Mouse (Mus musculus) regulatory T cell (primary cell): ENCODE measurements around the gene Igfbp7.
"Not testable (repeated sequence)": the region's sequence is repeated elsewhere in the genome, so short reads cannot be mapped to it uniquely, and the experiment has no call there.

ENCODE experiments used
- in situ Hi-C: fragments of 300-600 bp; cut with MboI, MseI; formaldehyde crosslinking; loops from one replicate; pipeline ENCODE4 v1.15.1; 2025; ENCODE audit warnings: high pct_unique_total_duplicates

The Igfbp7 gene

DNA sequence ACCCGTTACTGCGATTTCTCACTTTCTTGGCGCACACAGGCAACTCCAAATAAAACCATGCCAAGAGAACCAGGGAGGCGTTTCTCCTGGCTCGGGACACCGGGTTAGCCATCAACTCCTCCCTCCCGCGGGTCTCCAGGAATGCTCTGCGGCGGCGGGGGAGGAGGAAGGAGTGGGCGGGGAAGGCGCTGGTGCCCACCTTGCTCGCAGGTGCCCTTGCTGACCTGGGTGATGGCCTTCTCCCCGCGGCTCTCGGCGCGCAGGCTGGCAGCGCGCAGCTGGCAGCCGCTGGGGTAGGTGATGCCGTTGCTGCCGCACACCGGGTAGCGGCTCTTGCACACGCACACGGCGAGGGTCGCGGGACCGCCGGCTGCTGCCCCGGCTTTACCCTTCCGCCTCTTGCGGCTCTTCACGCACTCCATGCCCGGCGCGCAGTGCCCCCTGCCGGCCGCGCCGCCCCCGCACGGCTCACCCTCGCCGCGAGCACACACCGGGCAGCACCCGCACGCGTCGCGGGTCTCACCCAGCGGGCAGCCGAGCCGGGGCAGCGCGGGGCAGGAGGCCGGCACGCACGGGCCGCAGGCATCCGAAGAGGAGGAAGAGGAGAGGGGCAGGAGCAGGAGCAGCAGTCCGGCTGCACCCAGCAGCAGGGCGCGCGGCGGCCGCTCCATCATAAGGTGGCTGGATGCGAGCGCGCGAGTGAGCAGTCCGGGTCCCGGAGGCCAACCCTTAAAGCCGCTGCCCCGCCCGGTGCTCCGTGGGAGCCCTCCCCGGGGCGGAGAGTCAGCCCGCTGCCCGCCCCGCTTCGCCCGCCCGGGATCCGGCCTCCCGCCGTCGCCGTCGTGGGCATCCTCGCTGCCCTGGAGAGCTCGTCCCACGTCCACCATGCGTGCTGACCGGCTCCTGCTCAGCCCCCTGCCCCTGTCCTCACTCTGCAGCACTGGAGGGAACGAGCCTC, at the start of gene Igfbp7:
Igfbp7 (minus strand) TSS at position 701 of the 958 bp plus-strand sequence.
- in situ Hi-C loops = no loop called here

DNA sequence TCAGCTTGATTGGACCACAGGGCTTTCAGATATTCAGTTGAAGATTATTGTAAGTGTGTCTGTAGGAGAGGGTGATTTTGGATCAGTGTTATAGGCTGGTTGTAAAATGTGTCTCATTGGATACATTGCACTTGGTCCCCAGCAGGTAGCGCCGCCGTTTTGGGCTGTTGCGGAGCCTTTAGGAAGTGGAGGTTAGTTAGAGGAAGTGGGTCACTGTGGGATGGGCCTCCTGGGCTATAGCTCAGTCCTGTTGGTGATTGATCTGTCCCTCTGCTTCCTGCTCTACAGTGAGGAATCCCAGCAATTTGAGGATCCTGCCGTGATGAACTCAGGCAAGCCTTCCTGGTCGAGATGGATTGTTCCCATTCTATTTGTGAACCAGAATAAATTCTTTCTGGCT, 44.3 kb upstream of the Igfbp7 start:
- in situ Hi-C loops = no loop called here

DNA sequence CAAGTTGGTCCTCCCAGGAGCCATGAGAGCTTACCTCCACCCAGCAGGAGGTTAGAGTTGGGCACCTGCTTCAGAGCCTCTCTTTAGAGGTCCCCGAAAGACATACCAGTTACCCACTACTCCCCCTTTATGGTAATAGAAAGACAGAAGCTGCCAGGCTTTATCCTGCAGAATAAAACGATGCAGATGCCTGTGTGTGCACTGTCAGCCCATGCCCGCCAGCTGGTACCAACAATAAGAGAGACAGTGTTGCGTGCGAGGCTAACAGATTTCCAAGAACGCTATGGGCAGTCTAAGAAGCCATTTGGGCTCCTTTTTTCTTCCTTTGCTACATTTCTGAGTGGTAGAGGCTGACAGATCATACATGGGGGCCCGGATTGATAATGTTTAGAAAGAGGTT, 41.7 kb upstream of the Igfbp7 start:
- in situ Hi-C loops = no loop called here

DNA sequence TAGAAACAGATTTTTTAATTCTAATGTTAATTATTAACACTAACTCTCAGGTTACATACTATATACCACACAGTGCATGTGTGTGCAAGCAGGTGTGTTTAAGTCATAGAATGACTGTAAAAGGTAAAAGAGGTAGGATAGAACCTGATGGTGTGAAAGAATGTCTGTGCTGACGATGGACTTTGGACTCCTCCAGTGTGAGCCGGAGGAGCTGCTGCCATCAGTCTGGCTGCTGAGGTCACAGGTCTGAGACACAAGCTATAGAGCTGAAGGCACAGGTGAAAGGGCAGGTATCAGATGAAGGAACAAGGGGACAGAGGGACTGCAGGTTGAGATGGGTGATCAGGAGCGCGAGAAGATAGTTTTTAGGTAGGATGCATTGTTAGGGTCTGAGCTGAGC, 37.6 kb upstream of the Igfbp7 start:
- in situ Hi-C loops = no loop called here

DNA sequence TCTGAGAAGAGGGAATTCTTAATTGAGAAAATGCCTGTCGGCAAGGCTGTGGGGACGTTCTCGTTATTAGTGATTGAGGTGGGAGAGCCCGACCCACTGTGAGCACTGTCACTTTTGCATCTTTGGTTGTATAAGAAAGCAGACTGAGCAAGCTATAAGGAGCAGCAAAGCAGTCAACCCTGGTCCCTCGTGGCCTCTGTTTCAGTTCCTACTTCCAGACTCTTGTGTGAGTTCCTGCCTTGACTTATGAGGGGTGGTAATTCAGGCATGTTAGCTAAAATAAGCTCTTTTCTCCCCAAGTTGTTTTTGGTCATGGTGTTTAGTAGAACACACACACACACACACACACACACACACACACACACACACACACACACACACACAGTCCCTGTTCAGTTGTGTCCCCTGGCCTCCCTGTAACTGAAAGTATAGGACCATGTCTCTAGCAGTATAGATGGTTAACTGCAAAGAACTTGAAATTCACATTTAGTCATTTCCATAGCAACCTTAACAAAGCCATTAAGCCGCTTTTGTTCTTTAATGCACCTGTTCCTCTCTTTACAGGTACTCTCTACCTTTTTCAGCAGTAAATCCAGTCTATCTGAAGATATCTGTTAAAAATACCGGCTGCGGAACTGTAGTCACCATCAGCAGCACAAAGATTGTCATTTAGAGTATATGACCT, 36.2 kb upstream of the Igfbp7 start:
- in situ Hi-C loops = no loop called here

DNA sequence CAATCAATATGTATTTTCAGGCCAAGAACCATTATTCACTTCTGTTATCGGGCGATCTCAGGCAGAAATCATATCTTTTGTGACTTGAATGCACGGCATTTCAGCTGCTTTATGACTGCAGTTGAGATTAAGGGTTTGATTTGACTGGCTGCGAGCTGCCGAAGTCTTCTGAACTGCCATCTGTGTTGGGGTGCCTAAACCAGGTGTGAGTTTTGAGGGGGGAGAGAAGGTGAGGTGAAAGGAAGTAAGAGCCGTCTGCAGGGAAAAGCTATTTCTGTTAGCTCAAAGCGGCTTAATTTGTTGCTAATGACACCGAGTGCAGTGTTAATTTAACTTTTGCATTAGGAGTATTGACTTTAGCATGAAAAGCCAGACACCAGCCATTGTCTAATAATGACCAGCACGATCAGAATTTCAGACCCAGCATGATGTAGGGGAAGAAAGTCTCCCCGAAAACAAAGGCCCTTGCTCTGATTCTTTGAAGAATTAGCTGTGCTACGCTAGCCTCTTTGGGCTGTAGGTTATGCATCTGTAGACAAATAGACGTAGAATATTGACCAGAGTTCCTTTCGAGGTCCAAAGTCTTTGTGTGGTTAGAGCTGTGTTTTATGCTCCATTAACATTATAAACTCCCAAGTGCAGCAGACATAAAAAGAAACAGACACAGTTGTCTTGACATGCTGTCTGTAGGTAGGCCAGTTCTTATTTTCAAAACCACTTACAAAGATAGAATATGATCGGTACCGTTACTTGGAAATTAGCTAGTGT, 35.2 kb upstream of the Igfbp7 start:
- in situ Hi-C loops = no loop called here

DNA sequence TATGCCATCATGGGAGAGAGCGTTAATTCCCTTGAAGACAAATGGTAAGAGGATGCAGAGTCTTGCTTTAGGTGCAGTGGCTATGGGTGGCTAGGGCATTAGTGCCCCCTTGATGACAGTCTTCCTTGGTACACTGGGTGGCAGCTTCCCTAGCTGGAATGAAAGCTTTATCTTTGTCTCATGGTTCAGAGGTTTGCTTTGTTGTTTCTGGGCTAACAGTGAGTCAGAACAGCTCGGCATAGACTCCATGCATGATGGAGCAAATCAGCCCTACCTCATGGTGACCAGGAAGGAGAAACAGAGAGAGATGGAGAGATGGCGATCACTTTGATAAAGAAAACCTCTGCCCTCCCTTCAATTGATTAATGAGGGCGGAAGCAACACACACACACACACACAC, 28.5 kb upstream of the Igfbp7 start:
- in situ Hi-C loops = no loop called here

DNA sequence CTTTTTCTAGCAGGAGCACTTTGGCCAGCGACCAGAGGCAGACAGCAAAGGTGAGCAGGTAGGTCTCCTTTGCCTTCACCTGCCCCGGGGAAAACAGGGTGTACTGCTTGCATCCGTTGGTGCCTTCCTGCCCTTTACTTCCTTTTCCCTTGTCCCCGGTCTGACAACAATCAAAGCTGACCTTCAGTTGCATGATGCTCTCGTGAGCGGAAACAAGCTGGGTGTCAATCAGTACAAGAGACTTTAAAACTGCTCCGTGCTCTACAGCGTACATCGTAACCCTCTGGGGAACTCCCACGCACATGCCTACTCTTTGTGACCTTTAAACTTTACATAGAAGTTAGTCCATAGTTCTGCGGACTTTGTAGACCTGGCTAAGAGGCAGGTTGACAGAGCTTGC, 26.2 kb upstream of the Igfbp7 start:
- in situ Hi-C loops = no loop called here

DNA sequence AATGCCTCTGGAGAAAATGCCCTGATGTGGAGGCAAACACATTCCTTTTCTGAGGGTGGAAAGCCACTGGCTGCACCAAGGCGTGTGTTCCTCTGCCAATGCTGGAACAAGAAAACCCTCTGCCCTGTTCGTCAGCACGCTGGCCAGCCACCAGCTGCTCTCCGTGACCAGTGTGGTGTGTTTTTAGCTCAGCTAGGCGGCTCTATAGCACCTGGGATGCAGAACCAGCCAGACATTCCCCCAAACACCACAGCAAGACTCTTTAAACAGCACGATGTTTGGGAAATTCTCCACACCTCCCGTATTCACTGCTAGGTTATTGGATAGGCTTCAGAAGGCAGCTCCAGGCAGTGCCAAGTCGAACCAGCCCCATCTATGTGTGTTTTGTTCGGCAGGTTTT, 25.7 kb upstream of the Igfbp7 start:
- in situ Hi-C loops = no loop called here

DNA sequence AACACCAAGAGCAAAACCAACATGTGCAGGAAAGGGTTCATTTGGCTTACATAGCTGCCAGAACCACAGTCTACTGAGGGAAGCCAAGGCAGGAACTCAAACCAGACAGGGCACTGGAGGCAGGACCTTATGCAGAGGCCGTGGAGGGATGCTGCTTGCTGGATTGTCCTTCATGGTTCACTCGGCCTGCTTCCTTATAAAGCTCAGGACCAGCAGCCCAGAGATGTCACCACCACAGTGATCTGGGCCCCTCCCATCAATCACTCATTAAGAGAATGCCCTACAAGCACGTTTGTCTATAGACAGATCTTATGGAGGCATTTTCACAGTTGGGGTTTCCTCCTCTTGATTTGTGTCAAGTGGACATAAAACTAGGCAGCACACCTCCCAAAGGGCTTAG, 25.3 kb upstream of the Igfbp7 start:
- in situ Hi-C loops = no loop called here

DNA sequence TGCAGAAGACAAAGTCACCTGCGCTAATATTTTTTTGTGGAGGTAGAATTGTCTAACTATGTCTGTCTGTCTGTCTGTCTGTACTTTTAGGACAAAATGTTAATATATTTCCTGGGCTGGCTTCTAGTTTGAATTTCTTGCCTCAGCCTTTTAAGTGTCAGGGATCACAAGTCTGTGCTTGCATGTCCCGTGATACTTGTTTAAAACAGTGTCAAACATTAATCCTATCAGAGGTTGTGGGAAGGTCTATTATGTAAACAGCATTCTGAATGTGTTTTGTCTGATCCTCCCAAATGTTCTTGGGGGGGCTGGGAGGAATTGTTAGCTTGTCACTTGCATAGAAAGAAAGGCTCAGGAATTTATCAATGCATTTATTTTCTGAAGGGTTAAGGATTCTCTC, 24.6 kb upstream of the Igfbp7 start:
- in situ Hi-C loops = no loop called here

DNA sequence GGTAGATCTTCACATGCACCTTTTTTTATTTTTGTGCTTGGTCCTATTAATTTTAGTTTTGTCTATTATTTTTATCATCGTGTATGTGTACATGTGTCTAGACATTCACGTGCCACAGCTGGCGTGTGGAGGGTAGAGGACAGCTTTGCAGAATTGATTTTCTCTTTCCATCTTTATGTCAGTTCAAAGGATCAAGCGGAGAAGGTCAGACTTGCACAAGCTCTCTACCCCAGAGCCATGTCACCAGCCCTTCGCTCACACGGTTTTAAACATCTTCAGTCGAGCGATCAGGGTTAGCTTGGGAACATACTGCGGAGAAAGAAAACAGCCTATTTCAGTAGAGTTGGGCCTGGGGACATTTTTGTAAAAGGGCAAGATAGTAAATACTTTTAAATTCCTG, 23.2 kb upstream of the Igfbp7 start:
- in situ Hi-C loops = no loop called here

DNA sequence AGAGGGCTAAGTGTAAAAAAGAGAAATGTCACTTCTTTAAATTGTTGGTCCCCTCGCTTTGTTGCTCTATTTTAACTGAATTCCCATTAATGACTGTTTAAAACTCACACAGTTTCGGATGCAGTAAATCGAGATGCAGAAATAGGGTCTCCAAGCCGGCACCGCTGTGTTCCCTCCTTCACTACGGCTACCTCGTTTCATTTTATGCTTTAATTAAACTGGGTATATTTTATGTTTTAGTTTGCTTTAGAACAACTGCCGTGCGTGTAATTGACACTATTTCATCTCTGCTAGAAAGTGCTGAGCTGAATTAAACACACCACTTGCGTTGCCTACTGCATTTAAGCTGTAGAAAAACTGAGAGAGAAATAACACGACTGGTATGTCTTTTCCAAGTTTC, 22.6 kb upstream of the Igfbp7 start:
- in situ Hi-C loops = no loop called here

DNA sequence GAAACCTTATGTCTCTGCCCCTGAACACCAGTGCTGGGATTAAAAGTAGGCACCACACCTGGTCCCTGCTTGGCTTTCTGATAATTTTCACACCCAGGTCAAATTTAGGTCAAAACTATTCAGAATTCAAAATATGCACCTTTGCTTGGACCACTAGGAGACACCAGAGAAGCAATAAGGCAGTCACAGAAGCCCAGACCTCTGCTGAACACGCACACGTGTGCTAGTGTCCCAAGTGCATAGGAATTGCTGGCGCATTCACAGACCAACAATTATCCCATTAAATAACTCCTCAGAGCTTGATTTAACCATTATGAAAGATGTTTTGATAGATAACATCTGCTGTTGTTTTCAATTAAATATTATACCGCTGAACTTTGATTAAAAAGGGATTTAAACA, 22.2 kb upstream of the Igfbp7 start:
- in situ Hi-C loops = no loop called here

DNA sequence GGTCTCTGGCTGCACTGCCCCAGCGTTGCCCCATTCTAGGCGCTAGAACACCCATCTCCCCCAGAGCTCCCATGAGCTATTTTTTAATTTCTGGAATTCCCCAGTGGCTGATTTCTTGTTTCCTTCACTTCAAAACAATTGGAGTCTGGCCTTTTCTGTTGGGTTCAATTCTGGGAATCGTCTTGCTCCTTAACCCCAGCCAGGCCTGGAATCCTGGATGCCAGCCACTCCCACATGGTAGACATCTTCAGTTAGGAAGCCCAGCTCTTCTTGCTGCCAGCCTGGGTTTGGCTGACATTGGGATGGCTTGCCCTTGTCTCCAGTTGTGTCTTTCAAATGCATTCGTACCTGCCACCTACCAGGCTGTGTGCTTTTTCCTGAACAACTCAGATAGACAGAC, 20.7 kb upstream of the Igfbp7 start:
- in situ Hi-C loops = no loop called here

DNA sequence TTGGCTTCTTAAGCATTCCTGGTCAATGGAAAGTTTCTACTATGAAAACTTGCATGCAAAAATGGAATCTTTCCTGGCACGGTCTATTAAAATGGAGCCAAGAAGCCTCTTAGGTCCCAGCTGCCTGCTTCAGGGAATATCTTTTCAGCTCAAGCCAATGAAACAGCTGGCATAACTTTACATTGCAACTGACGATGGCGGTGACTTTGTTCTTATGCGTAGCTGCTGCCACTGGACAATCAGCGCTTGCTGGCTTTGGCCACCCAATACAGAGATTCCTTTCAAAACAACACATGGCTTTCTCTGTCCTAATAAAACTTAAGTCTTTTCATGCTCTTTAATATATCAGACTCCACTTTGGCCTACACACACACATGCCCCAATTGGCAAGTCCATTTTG, 20.1 kb upstream of the Igfbp7 start:
- in situ Hi-C loops = no loop called here

DNA sequence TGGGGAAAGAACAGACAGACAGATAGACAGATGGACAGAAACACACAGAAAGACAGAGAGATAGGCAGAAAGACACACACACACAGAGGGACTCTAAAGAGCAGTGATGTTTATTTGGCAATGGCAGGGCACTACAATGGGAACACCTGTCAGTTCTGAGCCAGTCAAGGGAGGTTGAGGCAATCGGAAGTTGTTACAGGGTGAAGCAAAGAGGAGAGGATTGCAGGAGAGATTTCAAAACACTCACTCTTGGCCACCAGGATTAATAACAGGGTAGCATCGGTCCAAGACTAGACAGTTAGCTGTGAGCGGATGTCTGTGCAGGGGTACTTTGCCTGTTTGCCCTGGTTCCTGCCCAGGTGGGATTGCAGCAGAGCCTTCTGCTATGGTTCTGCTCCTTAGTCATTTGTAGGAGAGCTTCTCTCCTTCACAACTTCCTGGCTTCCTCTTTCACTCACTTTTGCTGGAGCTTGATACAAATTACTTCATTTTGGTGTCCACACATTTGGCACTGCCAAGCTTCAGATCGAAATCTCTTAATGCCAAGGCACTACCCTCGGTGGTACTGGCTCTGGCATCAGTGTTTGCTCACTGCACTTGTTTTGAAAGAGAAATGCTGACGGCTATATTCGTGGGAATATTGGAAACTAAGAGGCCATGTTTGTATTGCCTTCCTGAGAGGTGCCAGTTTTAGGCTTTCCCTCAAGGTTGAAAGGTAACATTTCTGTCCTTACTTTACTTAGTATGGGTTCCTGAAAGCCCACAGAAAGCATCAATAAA, 18.1 kb upstream of the Igfbp7 start:
- in situ Hi-C loops = no loop called here

DNA sequence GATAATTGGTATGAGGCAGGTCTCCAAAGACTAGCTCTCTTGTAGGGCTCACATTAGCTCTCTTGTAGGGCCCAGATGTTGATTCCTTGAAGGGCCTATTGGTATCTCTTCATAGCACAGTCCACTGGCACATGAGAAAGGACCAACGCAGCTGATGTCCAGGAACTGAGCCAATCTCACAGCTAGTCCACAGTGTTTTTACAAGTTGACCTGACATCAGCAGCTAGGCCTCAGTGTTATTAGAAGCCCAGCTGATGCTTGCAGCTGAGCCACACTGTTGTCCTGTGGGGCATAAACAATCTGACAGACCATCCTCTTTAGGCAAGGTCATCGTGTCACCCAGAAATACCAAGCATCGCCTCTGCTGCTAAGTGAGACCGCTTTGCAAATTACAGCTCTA, 11.7 kb upstream of the Igfbp7 start:
- in situ Hi-C loops = not testable (repeated sequence)

DNA sequence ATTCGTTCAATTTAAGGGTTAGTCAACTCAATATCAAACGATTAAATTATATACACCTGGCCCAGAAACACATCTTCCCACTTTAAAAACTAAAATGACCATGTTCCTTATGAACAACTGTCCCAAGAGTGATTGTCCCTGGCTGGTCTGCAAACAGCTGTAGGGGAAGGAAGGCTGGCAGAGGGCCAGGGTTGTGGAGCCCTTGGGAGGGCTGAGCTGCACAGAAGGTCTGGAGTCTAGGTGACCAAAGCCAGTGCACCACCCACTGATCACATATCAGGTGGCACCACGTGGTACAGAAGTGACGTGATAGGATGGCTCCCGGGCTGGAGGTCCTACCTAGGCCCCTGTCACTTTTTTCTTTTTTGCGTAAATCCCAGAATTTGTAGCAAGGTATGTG, 8.2 kb upstream of the Igfbp7 start:
- in situ Hi-C loops = no loop called here

DNA sequence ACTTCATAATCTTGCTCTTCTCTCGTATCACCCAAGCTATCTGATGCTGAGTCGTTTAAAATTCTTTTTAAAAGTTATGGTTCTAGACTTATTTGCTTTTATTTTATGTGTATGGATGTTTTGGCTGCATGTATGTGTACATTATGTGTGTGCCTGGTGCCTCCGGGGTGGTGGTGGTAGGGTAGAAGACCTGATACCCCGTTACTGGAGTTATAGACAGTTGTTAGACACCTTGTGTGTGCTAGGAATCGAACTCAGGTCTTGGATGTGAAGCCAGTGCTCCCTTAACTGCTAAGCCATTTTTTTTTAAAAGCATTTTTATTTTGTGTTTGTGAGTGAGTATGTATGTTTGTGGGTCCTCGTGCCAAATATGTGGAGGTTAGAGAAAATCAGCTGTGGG, 689 bp upstream of the Igfbp7 start:
- in situ Hi-C loops = no loop called here

DNA sequence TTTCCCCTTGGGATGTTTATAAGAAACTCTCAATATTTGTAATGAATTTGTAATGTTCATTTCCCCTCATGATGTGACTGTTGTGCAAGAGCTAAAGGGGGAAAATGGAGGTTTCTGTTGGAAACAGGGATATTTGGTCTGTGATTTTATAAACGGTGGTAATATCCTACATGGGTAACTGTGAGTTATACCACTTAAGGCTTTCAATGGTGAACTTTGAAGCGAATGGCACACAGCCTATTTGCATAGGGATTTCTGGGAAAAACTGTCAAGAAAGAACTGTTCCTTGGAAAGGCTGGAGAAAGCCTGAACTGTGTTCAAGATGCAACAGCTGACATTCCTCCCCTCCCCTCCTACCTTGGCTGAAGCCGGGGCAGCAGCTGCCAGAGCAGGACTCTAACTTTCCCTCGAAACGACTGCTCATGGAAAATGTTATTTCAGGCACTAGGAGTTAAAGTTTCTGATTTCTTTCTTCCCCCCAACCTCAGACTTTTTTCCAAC, 1.4 kb downstream of the Igfbp7 start:
- in situ Hi-C loops = no loop called here
